ENCODE assay signal across 8 mouse cellular contexts in the genomic region with DNA sequence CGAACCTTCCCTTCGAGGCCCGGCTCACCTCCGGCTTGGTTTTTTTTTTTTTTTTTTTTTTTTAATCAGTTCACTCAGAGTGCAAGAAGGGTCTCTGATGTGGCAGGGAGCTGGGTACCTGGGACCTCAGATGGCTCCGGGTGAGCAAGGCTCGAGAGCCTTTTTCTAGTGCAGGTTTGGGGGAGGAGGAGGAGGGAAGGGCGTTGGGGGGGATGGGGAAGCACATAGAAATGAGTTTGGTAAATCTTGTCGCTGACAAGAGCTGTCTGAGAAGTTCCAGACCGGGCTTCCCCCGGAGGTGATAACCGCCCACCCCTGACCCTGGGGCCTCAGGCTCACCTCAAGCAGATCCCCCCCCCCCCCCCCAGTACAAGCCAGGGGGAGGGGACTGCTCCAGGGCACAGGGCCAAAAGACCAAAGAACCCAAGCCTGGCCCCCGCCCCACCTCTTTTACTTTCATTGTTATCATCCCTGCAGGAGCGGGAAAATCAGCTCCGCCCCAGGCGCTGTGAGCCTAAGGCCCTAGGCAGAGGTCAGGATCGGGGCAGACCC. TPM values are rescaled to one million over a fixed set of nuclear protein-coding genes. Genes with fewer than 3 reads are reported as not detected.
DNase-seq lines count a peak whose midpoint lies in the region; ATAC-seq and TF ChIP-seq lines count a peak whose summit lies in the region.

A gene (minus strand): TSS at position 138 of the 552 bp plus-strand sequence.

- peak; percentile 5; the same call in 1 of the 2 replicates for ATAC-seq in kidney, embryonic 15.5 days (replicated peaks; ENCODE audit: low FRiP score)
- ATAC-seq in G1E (ENCODE audit: extremely low read depth, insufficient number of reproducible peaks, low FRiP score, poor library complexity, severe bottlenecking) = 0 out of 2 replicates have a peak, but pooled peaks have one; percentile 16
- no peak for ATAC-seq in hindbrain, embryonic 16.5 days
- ATAC-seq in liver, embryonic 15.5 days (ENCODE audit: insufficient read depth) = peak; percentile 22; the same call in 1 of the 2 replicates

- H3K4me1 ChIP-seq in kidney, embryonic 15.5 days = peaks cover 61% of the 10 kb centered on the region
- peaks cover 86% of the 10 kb centered on the region for H3K4me1 ChIP-seq in G1E (ENCODE audit: insufficient read depth, low read depth, low read length)
- H3K4me1 ChIP-seq in hindbrain, embryonic 16.5 days (ENCODE audit: control insufficient read depth, insufficient read depth, low read depth, low read length) = peaks cover 18% of the 10 kb centered on the region
- peaks cover 56% of the 10 kb centered on the region for H3K4me1 ChIP-seq in liver, embryonic 15.5 days (replicated peaks)

- peak within 1 kb of the TSS; percentile 96 for H3K27ac ChIP-seq in kidney, embryonic 15.5 days
- peak within 1 kb of the TSS; percentile 71 for H3K27ac ChIP-seq in hindbrain, embryonic 16.5 days (ENCODE audit: low read depth, low read length)
- H3K27ac ChIP-seq in liver, embryonic 15.5 days (replicated peaks) = no peak within 1 kb of the TSS

- peak within 1 kb of the TSS; percentile 65 for H3K4me2 ChIP-seq in kidney, embryonic 15.5 days
- peak within 1 kb of the TSS; percentile 58 for H3K4me2 ChIP-seq in hindbrain, embryonic 16.5 days (ENCODE audit: low read length)
- peak within 1 kb of the TSS; percentile 66 for H3K4me2 ChIP-seq in liver, embryonic 15.5 days

- no peak for TF ChIP-seq CTCF in G1E (IDR thresholded peaks at IDR 0.05; ENCODE audit: low read depth, low read length)

- H3K9me3 ChIP-seq in kidney, embryonic 15.5 days (replicated peaks) = no peaks in the 10 kb centered on the region
- H3K9me3 ChIP-seq in G1E (replicated peaks) = no peaks in the 10 kb centered on the region
- H3K9me3 ChIP-seq in hindbrain, embryonic 16.5 days (ENCODE audit: control insufficient read depth, low read length) = no peaks in the 10 kb centered on the region
- no peaks in the 10 kb centered on the region for H3K9me3 ChIP-seq in liver, embryonic 15.5 days (replicated peaks)

- peak within 1 kb of the TSS; percentile 63 for H3K4me3 ChIP-seq in kidney, embryonic 15.5 days (replicated peaks)
- peak within 1 kb of the TSS; percentile 58; the same call in 1 of the 2 replicates for H3K4me3 ChIP-seq in G1E (ENCODE audit: low read depth, low read length)
- H3K4me3 ChIP-seq in hindbrain, embryonic 16.5 days (ENCODE audit: low read length) = peak within 1 kb of the TSS; percentile 52
- H3K4me3 ChIP-seq in liver, embryonic 15.5 days (replicated peaks) = peak within 1 kb of the TSS; percentile 39

- 4% methylated on average over 16 of the region's 16 CpGs for WGBS in kidney, embryonic 15.5 days
- 7% methylated on average over 16 of the region's 16 CpGs for WGBS in hindbrain, embryonic 16.5 days
- WGBS in liver, embryonic 15.5 days (ENCODE audit: insufficient replicate concordance) = 5% methylated on average over 16 of the region's 16 CpGs

- H3K9ac ChIP-seq in kidney, embryonic 15.5 days = peak within 1 kb of the TSS; percentile 86
- H3K9ac ChIP-seq in hindbrain, embryonic 16.5 days (ENCODE audit: low read depth, low read length) = peak within 1 kb of the TSS; percentile 73
- H3K9ac ChIP-seq in liver, embryonic 15.5 days = no peak within 1 kb of the TSS; the same call in 1 of the 2 replicates

- H3K36me3 ChIP-seq in kidney, embryonic 15.5 days = peaks cover 42% of the 10 kb centered on the region
- H3K36me3 ChIP-seq in G1E (replicated peaks) = peaks cover 68% of the 10 kb centered on the region
- peaks cover 5% of the 10 kb centered on the region for H3K36me3 ChIP-seq in hindbrain, embryonic 16.5 days (ENCODE audit: control insufficient read depth, insufficient read depth, low read length)
- H3K36me3 ChIP-seq in liver, embryonic 15.5 days (replicated peaks) = peaks cover 47% of the 10 kb centered on the region

- H3K27me3 ChIP-seq in kidney, embryonic 15.5 days = no peaks in the 10 kb centered on the region
- peaks cover 22% of the 10 kb centered on the region; the same call in 1 of the 2 replicates for H3K27me3 ChIP-seq in G1E (ENCODE audit: insufficient read depth, low read length)
- 0 out of 2 replicates have a peak, but pooled peaks cover 5% of the 10 kb centered on the region for H3K27me3 ChIP-seq in hindbrain, embryonic 16.5 days (replicated peaks; ENCODE audit: control insufficient read depth, insufficient read depth, low read length)
- H3K27me3 ChIP-seq in liver, embryonic 15.5 days = peaks cover 49% of the 10 kb centered on the region

- no peak for DNase-seq in kidney, adult 18-20 months
- peak; percentile 58 for DNase-seq in G1E (ENCODE audit: low spot score)
- peak; percentile 94 for DNase-seq in embryo, embryonic 9.5 days (ENCODE audit: extremely low spot score)
- DNase-seq in MN1 (ENCODE audit: low spot score) = no peak
- no peak for DNase-seq in adrenal gland, adult 8-10 months

RNA-seq across cellular contexts. Expression of the gene that starts here (rescaled TPM):
- polyA plus RNA-seq in kidney, embryonic 15.5 days (2015; fragmentation: Nextera tagmentation; extraction: Ambion mirVana) = 1,215 and 1,266 TPM in 2 replicates
- total RNA-seq in G1E (2014; fragmentation: Nextera tagmentation) = 4.5 and 4.9 TPM in 2 replicates
- 0.76 and 0.81 TPM in 2 replicates for total RNA-seq in G1E (2017)
- polyA plus RNA-seq in G1E (2012) = 5.5 and 5.8 TPM in 2 replicates
- polyA plus RNA-seq in hindbrain, embryonic 16.5 days (2015; fragmentation: Nextera tagmentation; extraction: Ambion mirVana) = 160 and 182 TPM in 2 replicates
- 15.2 and 17.1 TPM in 2 replicates for polyA plus RNA-seq in liver, embryonic 15.5 days (2015; fragmentation: Nextera tagmentation; extraction: Ambion mirVana)
- total RNA-seq in adrenal gland, adult 8-10 months (2022) = 10 to 100 TPM in 2 of 4 experiments, 1 to 10 TPM in 2; 7.7 to 13.1 (median 9.1) TPM

Comparison
In these comparisons a context has a peak if more than half of its experiments do, and no peak if none do; other contexts are left out.
1. DNase-seq: peak in G1E (single experiment) and embryo, embryonic 9.5 days (single experiment); none in kidney, adult 18-20 months (single experiment), MN1 (single experiment) and adrenal gland, adult 8-10 months (single experiment).
2. Peak in every context shown above with its lines, with median percentiles within 50 percentile points of each other: H3K4me2 ChIP-seq and H3K4me3 ChIP-seq.